Mouse (Mus musculus) thymus, adult 2 months (tissue): ENCODE measurements around the gene Pan3.

Experiments
- CTCF ChIP-seq: fragments of 200-500 bp; IDR thresholded peaks from 2 replicates; pipeline ENCODE4 v1.5.1; 2012; ENCODE audit warnings: mild to moderate bottlenecking, control low read depth, low read length, moderate library complexity, borderline replicate concordance; ENCODE audit not compliant: control insufficient read depth, poor library complexity, insufficient read depth; ENCODE audit errors: extremely low read depth
- POLR2A ChIP-seq: fragments of 200-500 bp; IDR thresholded peaks from 2 replicates; pipeline ENCODE4 v1.6.1; 2012; ENCODE audit warnings: mild to moderate bottlenecking, low read length, control low read depth, moderate library complexity; ENCODE audit not compliant: control insufficient read depth, poor library complexity, insufficient read depth; ENCODE audit errors: extremely low read depth

- TF ChIP-seq POLR2A (no peak), CTCF (no peak)
Observed at GRCm38 (mm10) chr5:147417986-147418385, 12.0 kb upstream of the Pan3 start.
